Mouse (Mus musculus): Measurements from ENCODE around the gene Nlgn1.
"Not testable (repeated sequence)": the region's sequence is repeated elsewhere in the genome, so short reads cannot be mapped to it uniquely, and the experiment has no call there.

Gene Nlgn1

GRCm38 (mm10) chr3:25597513-25597912 lies 734.7 kb downstream of the Nlgn1 start:
- DNase-seq, result no peak

DNA sequence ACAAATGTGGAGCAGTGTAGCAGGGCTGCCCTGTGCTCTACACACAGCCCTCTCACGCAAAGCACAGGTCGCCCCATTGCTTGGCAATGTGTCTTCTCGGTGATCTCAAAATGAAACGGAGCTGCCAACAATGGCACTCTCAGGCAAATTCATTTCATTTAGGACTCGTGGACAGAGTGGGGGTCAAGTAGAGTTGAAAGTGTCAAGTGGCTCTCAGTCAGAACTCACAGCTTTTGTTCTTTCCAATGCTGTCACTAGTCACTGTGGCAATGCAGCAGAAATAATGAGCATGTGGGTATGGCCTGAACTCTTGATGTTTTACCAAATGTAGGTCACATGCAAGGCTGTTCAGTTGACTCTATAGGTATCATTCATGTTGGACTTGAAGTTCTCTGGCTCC lies 756.7 kb downstream of the Nlgn1 start:
- DNase-seq, result no peak

DNA sequence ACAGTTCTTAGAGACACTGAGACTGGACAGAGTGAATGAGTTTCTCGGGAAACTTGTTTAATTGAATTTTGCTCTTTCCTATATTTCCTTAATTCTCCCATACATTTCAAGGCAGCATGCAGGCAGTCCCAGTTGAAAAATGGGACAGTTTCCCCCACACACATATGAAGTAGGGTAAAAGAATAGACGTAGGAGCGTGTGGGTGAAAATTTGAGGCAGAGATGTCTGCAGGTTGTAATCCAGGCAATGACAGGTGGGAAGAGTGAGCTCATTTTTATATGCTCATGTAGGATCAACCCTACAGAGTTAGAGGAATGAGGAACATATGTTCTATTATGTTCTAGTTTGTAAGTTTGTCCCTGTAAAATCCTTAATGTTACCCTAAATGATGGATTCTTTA lies 757.4 kb downstream of the Nlgn1 start:
- no peak for DNase-seq

DNA sequence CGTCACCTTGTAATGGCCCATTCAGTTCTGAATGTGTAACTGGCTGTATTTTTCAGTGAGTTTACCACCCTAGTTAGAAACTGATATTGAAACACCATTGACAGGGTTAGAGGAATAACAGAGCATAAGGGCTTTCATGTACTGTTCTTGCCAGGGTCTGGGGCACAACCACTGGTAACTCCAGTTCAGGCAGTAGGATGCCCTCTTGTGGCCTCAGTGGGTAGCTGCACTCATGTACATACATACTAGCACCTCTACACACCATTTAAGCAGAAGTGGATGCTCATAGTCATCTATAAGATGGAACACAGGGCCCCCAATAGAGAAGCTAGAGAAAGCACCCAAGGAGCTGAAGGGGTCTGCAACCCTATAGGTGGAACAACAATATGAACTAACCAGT lies 773.7 kb downstream of the Nlgn1 start:
- not testable (repeated sequence) for DNase-seq

DNA sequence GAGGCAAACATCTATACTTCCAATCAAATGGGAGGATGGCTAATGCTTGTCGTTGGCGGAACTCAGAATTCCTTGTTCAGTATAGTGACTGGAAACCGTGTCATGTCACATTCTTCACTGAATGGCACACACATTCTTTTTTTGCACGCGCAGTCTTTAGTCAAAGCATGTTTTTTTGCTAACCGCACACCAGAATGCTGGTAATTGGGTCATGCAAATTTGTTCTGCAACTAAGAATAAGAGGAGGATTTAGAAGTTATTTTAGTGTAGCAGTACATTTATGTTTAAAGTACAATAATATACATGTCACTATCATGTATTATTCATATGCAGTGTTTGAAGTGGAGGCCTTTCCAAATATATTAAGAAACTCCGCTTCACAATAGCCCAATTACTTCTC lies 783.2 kb downstream of the Nlgn1 start:
- not testable (repeated sequence) for DNase-seq

GRCm38 (mm10) chr3:25524236-25524635 lies 808.0 kb downstream of the Nlgn1 start:
- DNase-seq, result not testable (repeated sequence)

DNA sequence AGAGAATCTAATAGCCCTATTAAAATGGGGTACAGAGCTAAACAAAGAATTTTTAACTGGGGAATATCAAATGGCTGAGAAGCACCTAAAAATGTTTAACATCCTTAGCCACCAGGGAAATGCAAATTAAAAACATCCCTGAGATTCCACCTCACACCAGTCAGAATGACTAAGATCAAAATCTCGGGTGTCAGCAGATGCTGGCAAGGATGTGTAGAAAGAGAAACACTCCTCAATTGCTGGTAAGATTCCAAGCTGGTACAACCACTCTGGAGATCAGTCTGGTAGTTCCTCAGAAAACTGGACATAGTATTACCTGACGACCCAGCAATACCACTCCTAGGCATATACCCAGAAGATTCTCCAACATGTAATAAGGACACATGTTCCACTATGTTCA lies 869.2 kb downstream of the Nlgn1 start:
- DNase-seq, result no peak

GRCm38 (mm10) chr3:25456250-25456860 lies 875.9 kb downstream of the Nlgn1 start:
- DNase-seq, result no peak

GRCm38 (mm10) chr3:25452314-25452713 lies 879.9 kb downstream of the Nlgn1 start:
- no peak for DNase-seq

DNA sequence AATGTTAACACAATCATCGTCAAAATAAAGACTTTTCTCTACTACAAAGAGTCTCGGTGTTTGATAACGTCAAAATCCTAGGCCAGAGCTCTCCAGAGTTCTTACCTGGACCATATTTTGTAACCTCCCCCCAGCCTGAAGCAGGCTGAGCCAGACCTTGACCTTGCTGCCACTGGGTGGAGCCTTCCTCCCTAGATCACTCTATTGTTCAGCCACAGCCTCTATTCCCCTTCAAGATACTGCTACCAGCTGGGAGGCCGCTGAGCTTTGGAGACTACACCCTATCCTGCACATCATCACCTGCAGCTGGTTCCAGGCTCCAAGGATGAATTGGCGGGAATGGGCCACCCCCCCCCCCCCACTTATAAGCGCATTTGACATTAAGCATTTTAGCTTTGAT lies 881.8 kb downstream of the Nlgn1 start:
- DNase-seq, result no peak

DNA sequence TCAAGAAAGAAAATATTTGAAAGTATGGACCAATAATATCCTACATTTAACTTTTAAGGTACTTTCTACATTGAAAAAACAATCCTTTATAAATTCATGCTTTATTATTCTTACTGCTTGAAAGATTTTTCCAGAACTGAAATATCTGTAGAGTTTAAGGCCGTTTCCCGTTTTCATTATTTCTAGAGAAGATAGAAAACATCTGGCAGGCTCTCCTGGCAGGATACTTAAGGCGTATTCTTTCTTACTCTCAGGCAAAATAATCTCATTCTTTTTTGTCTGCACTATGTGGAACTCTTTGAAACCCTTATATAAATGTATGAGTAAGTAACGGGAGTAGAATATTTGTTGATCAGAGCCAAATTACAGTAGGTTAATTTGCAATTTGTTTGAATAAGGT lies 882.9 kb downstream of the Nlgn1 start:
- no peak for DNase-seq

DNA sequence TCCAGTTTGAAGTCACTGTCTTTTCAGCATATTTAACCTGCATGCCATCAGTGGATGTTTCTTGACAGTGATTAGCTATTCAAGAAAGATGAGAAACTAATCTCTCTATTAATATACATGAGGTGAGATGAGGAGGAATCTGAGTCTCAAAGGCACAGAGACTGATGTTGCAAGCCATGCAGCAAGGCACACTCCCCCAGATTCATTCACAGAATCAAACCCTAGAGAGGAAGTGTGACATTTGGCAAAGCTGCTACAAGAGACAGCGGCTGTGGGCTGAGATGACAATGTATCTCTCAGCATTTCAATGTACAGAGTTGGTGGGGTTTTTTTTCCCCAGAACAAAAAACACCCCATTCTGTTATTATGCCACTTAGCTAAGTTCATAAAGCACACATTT lies 885.1 kb downstream of the Nlgn1 start:
- DNase-seq, result no peak

GRCm38 (mm10) chr3:25443657-25444056 lies 888.6 kb downstream of the Nlgn1 start:
- DNase-seq, result no peak

GRCm38 (mm10) chr3:25442617-25443016 lies 889.6 kb downstream of the Nlgn1 start:
- no peak for DNase-seq

DNA sequence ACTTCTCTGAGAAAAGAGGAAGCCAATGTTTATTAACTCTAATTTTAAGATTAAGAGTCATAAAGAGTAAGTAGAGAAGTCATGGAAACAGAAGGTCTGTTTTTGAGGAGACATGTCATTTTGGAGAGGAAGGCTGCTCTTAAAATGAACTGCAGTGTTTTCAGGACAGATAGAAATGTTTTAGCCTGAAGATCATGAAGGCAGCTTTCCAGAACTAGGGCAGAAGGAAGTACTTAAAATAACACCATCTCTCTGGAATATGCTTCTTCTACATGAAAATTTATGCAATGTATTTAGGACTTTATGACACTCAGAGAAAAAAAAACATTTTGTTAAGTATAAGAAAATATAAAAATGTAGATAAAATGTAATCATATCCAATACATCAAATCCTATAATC lies 905.3 kb downstream of the Nlgn1 start:
- DNase-seq, result no peak

- no peak for DNase-seq
Observed at GRCm38 (mm10) chr3:25412003-25412402, 920.3 kb downstream of the Nlgn1 start.

All from cerebellum, postnatal 36 days (tissue).